Mouse (Mus musculus) lung, embryonic 16.5 days (tissue): ENCODE results near the gene Rfxank. TPM values are rescaled to one million over a fixed set of nuclear protein-coding genes. Genes with fewer than 3 reads are reported as not detected.
A peak's percentile ranks its signal among the peaks of the same experiment; 100 is the strongest.

ENCODE experiments used
- ATAC-seq: fragments of 200-750 bp; cut with Nextera tagmentation; 2 replicates; pipeline ENCODE4 v1.8.0; 2017; ENCODE audit warnings: low read depth, mild to moderate bottlenecking, moderate library complexity
- H3K27ac ChIP-seq: fragments of 300-500 bp; sonication (generic); 2 replicates; pipeline ENCODE4 v1.5.1; 2014; ENCODE audit warnings: mild to moderate bottlenecking, control low read depth, low read length
- H3K27me3 ChIP-seq: fragments of 300-500 bp; sonication (generic); 2 replicates; pipeline ENCODE4 v1.6.1; 2014; ENCODE audit warnings: low read depth, low read length, mixed read lengths; ENCODE audit not compliant: control insufficient read depth, insufficient read depth
- H3K36me3 ChIP-seq: fragments of 300-500 bp; sonication (generic); 2 replicates; pipeline ENCODE4 v1.6.1; 2014; ENCODE audit warnings: low read length; ENCODE audit not compliant: control insufficient read depth, insufficient read depth
- H3K4me1 ChIP-seq: fragments of 300-500 bp; sonication (generic); replicated peaks from 2 replicates; pipeline ENCODE4 v1.6.1; 2014; ENCODE audit warnings: low read length, mixed read lengths; ENCODE audit not compliant: control insufficient read depth, insufficient read depth
- H3K4me2 ChIP-seq: fragments of 300-500 bp; sonication (generic); 2 replicates; pipeline ENCODE4 v1.6.1; 2014; ENCODE audit warnings: low read depth, low read length, control low read depth
- H3K4me3 ChIP-seq: fragments of 300-500 bp; sonication (generic); 2 replicates; pipeline ENCODE4 v1.5.1; 2014; ENCODE audit warnings: mild to moderate bottlenecking, low read length, control low read depth
- H3K9ac ChIP-seq: fragments of 300-500 bp; sonication (generic); 2 replicates; pipeline ENCODE4 v1.6.1; 2014; ENCODE audit warnings: low read length, control low read depth
- H3K9me3 ChIP-seq: fragments of 300-500 bp; sonication (generic); 2 replicates; pipeline ENCODE4 v1.6.1; 2016; ENCODE audit warnings: low read length; ENCODE audit not compliant: control insufficient read depth
- WGBS: fragments of 180-500 bp; shearing (Covaris S2); extraction: QIAGEN DNeasy Blood & Tissue Kit; methylation state at CpG from one replicate; pipeline ENCODE4 v1.1.7; 2014; 5-methylcytosine and 5-hydroxymethylcytosine counted together
- polyA plus RNA-seq: library from polyadenylated mRNA; unstranded; fragments of >200 nt; fragmentation: Nextera tagmentation; extraction: Ambion mirVana; gene quantifications from 2 replicates; pipeline ENCODE4 v1.2.1, GENCODE M21; 2015

Rfxank gene
- polyA plus RNA-seq, 1 experiment from 2014 or later = 21.1 TPM

GRCm38 (mm10) chr8:70131166-70131883 lies 7.6 kb downstream of the Rfxank start, which contains the start of gene Nr2c2ap:
Gene Nr2c2ap (plus strand): TSS chr8:70131333.
- H3K4me3 ChIP-seq = peak within 1 kb of the TSS; percentile 58
- peak within 1 kb of the TSS; percentile 72 for H3K9ac ChIP-seq
- H3K4me2 ChIP-seq = peak within 1 kb of the TSS; percentile 73
- no peaks in the 10 kb centered on the region for H3K9me3 ChIP-seq
- peak; percentile 91 for ATAC-seq
- H3K27me3 ChIP-seq = no peaks in the 10 kb centered on the region
- WGBS = 1% methylated on average over 37 of the region's 37 CpGs
- H3K36me3 ChIP-seq = peaks cover 11% of the 10 kb centered on the region
- H3K4me1 ChIP-seq = peaks cover 15% of the 10 kb centered on the region
- H3K27ac ChIP-seq = no peak within 1 kb of the TSS

DNA sequence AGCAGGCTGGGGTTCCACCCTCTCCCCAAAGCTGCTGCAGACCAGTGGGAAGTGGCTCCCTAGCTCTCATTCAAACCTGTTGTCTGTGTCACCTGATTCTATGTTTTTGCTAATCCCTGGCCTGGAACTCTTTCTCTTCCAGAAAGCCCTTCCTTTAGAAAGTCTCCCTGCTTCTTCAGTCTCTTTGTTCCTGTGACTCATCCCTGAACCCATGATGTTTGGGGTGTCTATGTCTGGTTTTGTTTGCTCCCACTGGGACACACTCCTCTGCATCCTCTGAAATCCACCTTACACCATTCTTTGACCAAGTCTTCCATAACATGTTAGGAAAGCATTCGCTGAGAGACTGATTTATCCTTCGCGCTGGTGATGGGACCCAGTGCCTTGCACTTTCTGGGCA lies 8.9 kb downstream of the Rfxank start:
- no peak overlapping the region for H3K4me3 ChIP-seq
- H3K9ac ChIP-seq = no peak overlapping the region
- peaks cover 15% of the 10 kb centered on the region for H3K4me1 ChIP-seq
- peaks cover 2% of the 10 kb centered on the region for H3K36me3 ChIP-seq
- no peak overlapping the region for H3K27ac ChIP-seq
- 83% methylated on average over 3 of the region's 3 CpGs for WGBS
- no peaks in the 10 kb centered on the region for H3K27me3 ChIP-seq
- H3K9me3 ChIP-seq = no peaks in the 10 kb centered on the region
- H3K4me2 ChIP-seq = no peak overlapping the region
- no peak for ATAC-seq

DNA sequence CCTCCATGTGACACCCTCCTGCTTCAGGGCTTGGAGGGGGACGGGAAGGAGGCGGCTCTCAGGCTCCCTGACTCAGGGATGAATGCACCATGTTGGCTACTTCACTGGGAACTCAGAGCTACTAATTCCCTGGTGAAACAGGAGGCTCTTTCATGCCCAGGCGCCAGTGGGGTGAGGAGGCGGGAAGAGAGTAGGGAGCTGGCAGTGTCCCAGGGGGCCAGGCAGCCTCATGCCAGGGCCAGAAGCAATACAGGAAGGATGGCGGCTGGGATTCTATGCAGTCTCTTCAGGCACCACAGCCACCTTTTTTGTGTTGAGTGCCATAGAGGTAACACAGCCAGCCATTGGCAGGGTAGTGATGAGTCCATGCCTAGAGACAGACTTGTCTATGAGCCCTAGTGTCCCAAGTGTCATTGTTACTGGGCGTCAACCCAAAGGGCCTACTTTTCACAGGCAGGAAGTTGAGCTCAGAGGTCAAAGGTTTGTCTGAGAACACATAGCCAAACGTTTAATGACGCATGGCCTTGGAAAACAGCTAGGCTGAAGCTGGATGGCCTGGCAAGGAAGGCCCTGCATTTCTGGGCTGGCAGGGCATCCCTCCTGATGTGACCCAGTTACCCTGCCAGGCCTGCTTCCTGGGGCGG lies 9.5 kb downstream of the Rfxank start:
- 46% methylated on average over 9 of the region's 9 CpGs for WGBS
- no peak for ATAC-seq

DNA sequence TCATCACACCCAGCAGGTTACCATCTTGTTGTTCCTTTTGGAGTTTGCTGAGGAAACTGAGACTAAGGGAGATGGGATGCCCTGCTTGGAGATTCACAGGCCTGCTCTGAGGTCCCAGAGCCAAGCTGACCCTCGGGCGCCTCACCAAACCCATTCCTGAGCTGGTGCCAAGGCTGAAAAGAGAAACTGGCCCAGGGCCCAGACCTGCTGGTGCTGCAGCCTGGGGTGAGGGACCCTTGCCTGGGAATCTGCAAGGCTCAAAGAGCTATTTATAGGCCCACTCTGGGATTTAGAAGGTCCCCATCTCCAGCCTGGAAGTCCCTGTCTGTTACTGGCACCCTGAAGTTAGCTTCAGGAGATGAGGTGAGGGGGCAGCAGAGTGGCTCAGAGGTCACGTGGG lies 10.5 kb downstream of the Rfxank start:
- ATAC-seq = no peak
- Histone ChIP-seq H3K9ac (no peak overlapping the region), H3K4me2 (no peak overlapping the region), H3K27ac (no peak overlapping the region), H3K27me3 (no peaks in the 10 kb centered on the region), H3K4me1 (peaks cover 15% of the 10 kb centered on the region), H3K9me3 (no peaks in the 10 kb centered on the region), H3K36me3 (no peaks in the 10 kb centered on the region), H3K4me3 (no peak overlapping the region)
- WGBS = 53% methylated on average over 3 of the region's 3 CpGs

More for the DNA sequence above, 9.5 kb downstream of the Rfxank start:
- Histone ChIP-seq H3K27ac (no peak overlapping the region), H3K9me3 (no peaks in the 10 kb centered on the region), H3K4me2 (no peak overlapping the region), H3K27me3 (no peaks in the 10 kb centered on the region), H3K4me3 (no peak overlapping the region), H3K36me3 (peaks cover 2% of the 10 kb centered on the region), H3K9ac (no peak overlapping the region), H3K4me1 (peaks cover 15% of the 10 kb centered on the region)

- H3K27ac ChIP-seq = no peak overlapping the region
- peaks cover 4% of the 10 kb centered on the region for H3K27me3 ChIP-seq
- no peak overlapping the region for H3K4me3 ChIP-seq
- H3K9me3 ChIP-seq = no peaks in the 10 kb centered on the region
- H3K9ac ChIP-seq = no peak overlapping the region
- ATAC-seq = no peak
- WGBS = 51% methylated on average over 8 of the region's 8 CpGs
- H3K4me2 ChIP-seq = no peak overlapping the region
- H3K4me1 ChIP-seq = peaks cover 7% of the 10 kb centered on the region
- no peaks in the 10 kb centered on the region for H3K36me3 ChIP-seq
Observed at GRCm38 (mm10) chr8:70124992-70125391, 14.0 kb downstream of the Rfxank start.

- no peak for ATAC-seq
- Histone ChIP-seq H3K4me2 (no peak overlapping the region), H3K36me3 (no peaks in the 10 kb centered on the region), H3K9ac (no peak overlapping the region), H3K27ac (no peak overlapping the region), H3K4me3 (no peak overlapping the region), H3K4me1 (no peaks in the 10 kb centered on the region; the same call in 1 of the 2 replicates), H3K9me3 (no peaks in the 10 kb centered on the region), H3K27me3 (peaks cover 20% of the 10 kb centered on the region)
- 47% methylated on average over 2 of the region's 2 CpGs for WGBS
Observed at GRCm38 (mm10) chr8:70122863-70123262, 16.1 kb downstream of the Rfxank start.

- H3K27me3 ChIP-seq = peaks cover 27% of the 10 kb centered on the region
- H3K9me3 ChIP-seq = no peaks in the 10 kb centered on the region
- no peak within 1 kb of the TSS for H3K4me3 ChIP-seq
- WGBS = 2% methylated on average over 19 of the region's 19 CpGs
- no peaks in the 10 kb centered on the region; the same call in 1 of the 2 replicates for H3K4me1 ChIP-seq
- H3K9ac ChIP-seq = no peak within 1 kb of the TSS
- peak; percentile 44; the same call in 1 of the 2 replicates for ATAC-seq
- no peak within 1 kb of the TSS for H3K27ac ChIP-seq
- no peak within 1 kb of the TSS for H3K4me2 ChIP-seq
- no peaks in the 10 kb centered on the region for H3K36me3 ChIP-seq
Observed at GRCm38 (mm10) chr8:70120667-70121066, 18.3 kb downstream of the Rfxank start, which contains the start of gene Ncan. Gene Ncan (minus strand): TSS chr8:70120873.

GRCm38 (mm10) chr8:70118726-70119700 lies 19.9 kb downstream of the Rfxank start:
- no peak for ATAC-seq
- Histone ChIP-seq H3K4me1 (no peaks in the 10 kb centered on the region; the same call in 1 of the 2 replicates), H3K9ac (no peak overlapping the region), H3K27ac (no peak overlapping the region), H3K9me3 (no peaks in the 10 kb centered on the region), H3K27me3 (peaks cover 33% of the 10 kb centered on the region), H3K4me2 (no peak overlapping the region), H3K4me3 (no peak overlapping the region), H3K36me3 (no peaks in the 10 kb centered on the region)
- WGBS = 12% methylated on average over 17 of the region's 17 CpGs
